Mouse (Mus musculus): ENCODE measurements around the gene Mgat4c.
A peak's percentile ranks its signal among the peaks of the same experiment; 100 is the strongest.

The Mgat4c gene

GRCm38 (mm10) chr10:101681437-101681912 is at the start of gene Mgat4c:
Gene Mgat4c, plus strand, starts transcription at chr10:101681487.
- DNase-seq, result peak; percentile 55

DNA sequence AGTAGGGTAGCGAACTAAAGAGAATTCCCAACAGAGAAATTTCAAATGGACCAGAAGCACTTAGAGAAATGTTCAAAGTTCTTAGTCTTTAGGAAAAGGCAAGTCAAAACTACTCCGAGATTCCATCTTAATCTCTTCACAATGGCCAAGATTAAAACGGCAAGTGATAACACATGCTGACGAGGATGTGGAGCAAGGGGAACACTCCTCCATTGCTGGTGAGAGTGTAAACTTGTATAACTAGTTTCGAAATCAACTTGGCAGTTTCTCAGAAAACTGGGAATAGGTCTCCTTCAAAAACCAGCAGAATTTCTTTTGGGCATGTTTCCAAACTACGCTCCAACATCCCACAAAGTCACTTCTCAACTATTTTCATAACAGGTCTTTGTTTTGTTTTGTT is 46.0 kb upstream of the Mgat4c start:
- no peak for DNase-seq

DNA sequence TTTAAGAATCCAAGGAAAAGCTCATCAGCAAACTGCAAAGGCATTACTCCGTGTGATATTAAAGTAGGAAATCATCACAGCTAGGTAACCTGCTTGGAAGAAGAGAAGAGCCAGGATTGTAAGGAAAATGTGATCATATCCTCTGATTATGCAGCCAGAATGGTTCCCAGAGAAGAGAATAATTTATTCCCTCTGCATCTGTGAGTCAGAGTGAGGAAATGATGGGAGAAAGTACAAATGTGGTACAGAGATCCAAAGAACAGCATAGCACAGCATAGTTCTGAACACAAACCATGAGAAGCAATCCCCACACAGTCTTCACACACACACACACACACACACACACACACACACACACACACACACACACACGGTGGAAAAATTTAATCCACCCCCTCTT is 40.2 kb upstream of the Mgat4c start:
- no peak for DNase-seq

DNA sequence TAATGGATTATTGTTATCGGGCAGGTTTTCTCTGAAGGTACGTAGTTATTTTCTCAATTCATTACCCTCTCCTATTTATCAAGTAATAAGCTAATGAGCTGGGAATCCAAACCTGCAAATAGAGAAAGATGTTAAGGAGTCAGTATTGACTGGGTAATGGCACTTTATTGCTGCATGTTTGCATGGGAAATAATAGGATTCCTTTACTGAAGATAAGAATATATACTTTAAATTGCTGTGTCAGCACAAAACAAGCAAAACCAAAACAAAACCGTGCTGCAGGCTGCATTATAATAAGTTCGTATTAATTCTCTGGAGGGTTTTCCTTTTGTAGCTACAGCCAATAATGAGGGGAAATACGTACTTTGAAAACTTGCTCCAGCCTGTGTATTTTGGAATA is 627 bp downstream of the Mgat4c start:
- DNase-seq, result no peak

GRCm38 (mm10) chr10:101761828-101762227 is 80.5 kb downstream of the Mgat4c start:
- DNase-seq, result peak; percentile 74

DNA sequence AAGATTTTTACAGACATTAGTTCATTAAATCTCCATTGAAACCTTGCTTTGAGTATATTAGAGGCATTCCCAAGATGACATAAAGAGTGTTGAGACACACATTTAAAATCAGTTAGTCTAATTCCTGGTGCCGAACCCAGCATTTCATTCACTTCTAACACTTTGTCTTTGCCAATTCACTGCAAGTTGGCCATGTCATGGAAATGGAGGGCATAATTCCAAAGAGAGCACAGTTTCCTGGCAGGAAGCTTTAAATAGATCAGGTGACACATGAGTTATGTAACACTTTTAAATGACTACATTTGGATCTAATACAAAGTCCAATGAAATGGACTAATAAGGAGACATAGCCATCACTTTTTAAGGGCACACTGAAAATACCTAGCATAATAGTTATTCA is 89.4 kb downstream of the Mgat4c start:
- DNase-seq, result no peak

DNA sequence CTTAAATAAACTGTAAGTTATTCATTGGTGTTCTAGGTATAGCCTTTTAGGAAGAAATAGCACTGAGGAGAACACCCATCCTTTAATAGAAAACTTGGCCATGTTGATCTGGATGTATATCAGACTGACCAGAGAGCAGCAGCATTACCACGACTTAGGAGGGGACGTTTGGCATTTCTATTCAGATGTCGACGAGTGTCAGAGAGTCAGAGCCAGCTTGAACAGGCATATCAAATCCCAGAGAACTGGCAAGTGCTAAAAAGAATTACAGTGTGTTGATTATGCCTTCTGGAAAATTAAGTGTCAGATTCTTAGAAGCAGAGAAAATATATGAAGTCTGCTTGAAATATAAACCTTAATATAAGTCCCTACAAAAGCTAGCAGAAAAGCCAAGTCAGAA is 89.9 kb downstream of the Mgat4c start:
- no peak for DNase-seq

- DNase-seq, result no peak
Observed at GRCm38 (mm10) chr10:101783161-101783744, 102.0 kb downstream of the Mgat4c start.

DNA sequence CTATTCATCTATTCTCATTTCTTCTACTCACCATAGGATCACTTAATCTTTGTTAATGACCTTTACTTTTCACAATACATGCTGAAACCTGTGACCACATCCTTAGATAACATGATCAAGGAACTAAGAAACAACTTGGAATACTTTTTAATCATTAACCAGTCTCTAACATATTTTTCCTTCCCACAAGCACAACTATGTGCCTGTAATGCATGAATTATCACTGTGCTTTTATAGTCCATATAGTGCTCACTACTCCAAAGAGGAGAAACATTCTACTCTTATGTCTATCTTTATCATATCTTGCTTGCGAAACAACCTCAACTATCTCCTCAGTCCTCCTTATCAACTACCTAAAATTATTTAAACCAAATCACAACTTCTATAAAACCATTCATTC is 114.2 kb downstream of the Mgat4c start:
- DNase-seq, result no peak

- no peak for DNase-seq
Observed at GRCm38 (mm10) chr10:101798831-101799474, 117.7 kb downstream of the Mgat4c start.

DNA sequence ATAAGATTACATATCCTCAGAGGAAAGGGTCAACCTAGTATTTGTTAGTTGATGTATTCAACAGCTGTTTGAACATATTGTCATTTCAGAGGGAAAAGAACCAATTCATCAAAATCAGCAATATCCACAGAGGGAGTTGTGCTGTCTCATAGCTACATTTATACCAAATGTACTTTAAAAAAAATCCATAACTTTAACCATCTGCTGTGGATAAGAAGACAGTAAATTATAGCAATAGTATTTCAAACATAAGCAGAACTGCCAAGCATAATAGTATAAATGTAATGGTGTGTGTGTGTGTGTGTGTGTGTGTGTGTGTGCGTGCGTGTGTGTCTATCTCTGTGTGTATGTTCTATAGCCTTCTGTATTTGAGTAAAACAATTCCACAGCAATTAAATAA is 127.5 kb downstream of the Mgat4c start:
- DNase-seq, result no peak

GRCm38 (mm10) chr10:101816902-101817301 is 135.6 kb downstream of the Mgat4c start:
- no peak for DNase-seq

DNA sequence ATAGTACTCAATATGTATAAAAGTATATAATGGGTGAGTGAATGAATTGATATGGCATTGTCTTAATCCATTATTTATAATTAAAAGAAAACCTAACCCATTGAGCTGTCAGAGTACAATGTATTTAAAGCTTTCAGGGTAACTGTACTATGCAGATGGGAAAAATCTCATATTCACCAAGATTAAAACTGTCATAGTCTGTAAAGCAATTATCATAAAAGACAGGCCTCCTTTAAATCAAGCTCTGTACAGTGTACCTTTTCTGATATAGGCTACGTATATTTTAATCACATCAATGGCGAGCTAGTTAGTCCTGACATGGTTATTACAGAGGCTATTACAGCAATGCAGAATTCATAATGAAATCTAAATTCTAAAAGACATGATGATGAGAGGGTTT is 146.7 kb downstream of the Mgat4c start:
- no peak for DNase-seq

- no peak for DNase-seq
Observed at GRCm38 (mm10) chr10:101856115-101856514, 174.8 kb downstream of the Mgat4c start.

DNA sequence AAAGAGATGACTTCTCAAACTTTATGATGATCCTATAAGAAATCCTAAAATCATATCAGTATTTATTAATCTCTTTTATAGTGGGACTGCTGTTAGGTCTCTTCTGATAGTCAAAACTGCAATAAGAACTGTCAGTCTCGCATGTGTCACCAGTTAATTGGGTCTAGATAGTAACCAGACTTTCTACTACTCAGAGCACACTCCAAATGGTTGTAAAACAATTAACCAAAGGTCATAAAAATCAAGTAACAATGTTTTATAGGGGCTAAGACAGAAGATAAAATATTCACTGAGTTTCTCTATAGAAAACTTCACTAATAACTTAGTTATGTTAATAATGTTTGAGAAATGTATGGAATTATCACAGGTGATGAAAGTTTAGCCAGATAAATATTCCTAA is 208.6 kb downstream of the Mgat4c start:
- DNase-seq, result no peak

GRCm38 (mm10) chr10:101917328-101917814 is 236.1 kb downstream of the Mgat4c start:
- no peak for DNase-seq

GRCm38 (mm10) chr10:101997612-101998011 is 316.3 kb downstream of the Mgat4c start:
- DNase-seq, result no peak

GRCm38 (mm10) chr10:102042513-102042912 is 361.2 kb downstream of the Mgat4c start:
- DNase-seq, result no peak

- DNase-seq, result no peak
Observed at GRCm38 (mm10) chr10:102056218-102056617, 374.9 kb downstream of the Mgat4c start.

- DNase-seq, result no peak
Observed at GRCm38 (mm10) chr10:102056975-102057565, 375.8 kb downstream of the Mgat4c start.

DNA sequence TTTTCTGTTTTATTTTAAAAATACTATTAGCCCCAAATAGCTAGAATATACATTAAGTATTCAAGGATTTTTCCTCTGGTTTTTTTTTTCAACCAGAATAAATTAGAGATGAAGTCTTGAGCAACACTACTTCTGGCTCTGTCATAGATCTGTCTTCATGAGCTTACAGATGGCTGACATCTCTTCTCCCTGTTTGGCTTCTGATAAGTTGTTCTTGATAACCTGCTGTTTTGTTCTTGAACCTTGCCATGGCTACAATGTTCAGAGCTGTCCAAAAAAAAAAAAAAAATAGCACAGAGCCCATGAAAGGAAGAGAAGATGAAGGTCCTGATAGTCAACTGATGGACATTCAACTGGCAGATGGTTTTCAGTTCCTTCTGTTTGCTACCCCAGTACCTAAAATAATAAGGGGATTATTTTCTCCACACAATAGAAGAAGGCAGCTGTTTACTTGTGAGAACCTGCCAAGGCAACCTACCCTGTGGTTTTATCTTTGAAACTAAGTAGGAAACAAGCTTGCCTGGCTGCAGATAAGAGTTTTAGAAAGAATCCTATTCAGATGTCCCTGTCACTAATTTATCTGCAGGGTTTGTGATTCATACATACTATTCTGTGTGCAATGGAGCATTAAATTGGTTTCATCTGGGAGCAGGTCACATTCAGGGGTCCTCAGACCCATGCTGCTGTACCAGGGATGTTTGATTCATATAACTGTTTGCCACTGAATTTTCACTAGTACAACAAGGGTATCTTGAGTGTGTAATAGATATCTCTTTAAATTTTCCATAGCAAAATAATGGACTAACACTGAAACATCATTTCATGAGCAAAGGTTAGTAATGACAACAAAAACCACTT is 393.5 kb downstream of the Mgat4c start:
- DNase-seq, result no peak

DNA sequence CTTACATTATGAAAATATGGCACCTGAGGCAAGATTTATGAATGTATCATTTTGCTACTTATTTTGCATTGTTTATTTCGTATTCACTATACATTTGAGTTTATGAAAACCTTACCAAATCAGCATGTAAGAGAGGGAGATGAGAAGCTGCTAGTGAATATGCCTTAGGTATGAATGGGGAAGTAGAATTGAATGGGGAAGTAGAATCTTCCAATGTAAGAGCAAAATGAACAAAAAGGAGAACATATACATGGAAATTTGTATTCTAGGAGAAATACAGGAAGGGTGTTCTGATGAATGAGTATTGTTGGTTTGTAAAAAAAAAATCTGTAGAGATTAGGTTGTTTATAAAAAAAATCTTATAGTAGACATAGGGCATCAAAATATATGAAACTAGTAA is 441.9 kb downstream of the Mgat4c start:
- no peak for DNase-seq

GRCm38 (mm10) chr10:102127340-102127739 is 446.1 kb downstream of the Mgat4c start:
- DNase-seq, result no peak

Measured in heart, adult 11 months (tissue).